Mouse (Mus musculus) heart, adult 2 months (tissue): Measurements from ENCODE around the gene Zfp365. TPM values are rescaled to one million over a fixed set of nuclear protein-coding genes. Genes with fewer than 3 reads are reported as not detected.
A peak's percentile ranks its signal among the peaks of the same experiment; 100 is the strongest.

Source experiments
- DNase-seq, 2 experiments: peaks; one replicate each; pipeline ENCODE4 v3.0.0; 2021
- H3K27ac ChIP-seq: fragments of 200-600 bp; 2 replicates; pipeline ENCODE4 v1.8.1; 2022
- H3K27me3 ChIP-seq: fragments of 200-500 bp; 2 replicates; pipeline ENCODE4 v1.6.1; 2012; ENCODE audit warnings: mild to moderate bottlenecking, low read length, inconsistent platforms, mixed read lengths; ENCODE audit not compliant: control insufficient read depth, insufficient read depth
- H3K36me3 ChIP-seq: fragments of 200-500 bp; 2 replicates; pipeline ENCODE4 v1.6.1; 2012; ENCODE audit warnings: low read length, inconsistent platforms; ENCODE audit not compliant: control insufficient read depth, insufficient read depth
- H3K4me1 ChIP-seq: fragments of 200-500 bp; 2 replicates; pipeline ENCODE4 v1.6.1; 2011; ENCODE audit warnings: low read length; ENCODE audit not compliant: control insufficient read depth, insufficient read depth
- H3K4me3 ChIP-seq: fragments of 200-600 bp; 2 replicates; pipeline ENCODE4 v1.8.1; 2022
- H3K79me2 ChIP-seq: fragments of 200-500 bp; replicated peaks from 2 replicates; pipeline ENCODE4 v1.6.1; 2012; ENCODE audit warnings: mild to moderate bottlenecking, inconsistent platforms, low read length, moderate library complexity, mixed read lengths; ENCODE audit not compliant: control insufficient read depth, insufficient read depth
- H3K9ac ChIP-seq: fragments of 200-500 bp; 2 replicates; pipeline ENCODE4 v1.6.1; 2012; ENCODE audit warnings: low read depth, mild to moderate bottlenecking, control low read depth, inconsistent platforms, low read length, mixed read lengths
- CTCF ChIP-seq: fragments of 200-600 bp; IDR thresholded peaks from 2 replicates; pipeline ENCODE4 v1.8.1; 2022; ENCODE audit warnings: antibody characterized with exemption, mild to moderate bottlenecking, moderate library complexity
- EP300 ChIP-seq: fragments of 200-500 bp; IDR thresholded peaks from 2 replicates; pipeline ENCODE4 v1.6.1; 2011; ENCODE audit warnings: low read depth, low read length, control low read depth; ENCODE audit not compliant: insufficient read depth
- POLR2A ChIP-seq: fragments of 200-500 bp; IDR thresholded peaks from 2 replicates; pipeline ENCODE4 v1.6.1; 2011; ENCODE audit warnings: mild to moderate bottlenecking, low read depth, low read length, control low read depth; ENCODE audit not compliant: insufficient read depth
- WGBS: fragments of 180-500 bp; shearing (Covaris S2); methylation state at CpG from one replicate; pipeline ENCODE4 v1.1.7; 2018; 5-methylcytosine and 5-hydroxymethylcytosine counted together
- intact Hi-C: fragments of 180-260 bp; cut with DNase I; formaldehyde crosslinking; loops from one replicate; pipeline ENCODE4 v1.15.1; 2025
- long read RNA-seq: library from polyadenylated mRNA; stranded (forward); transcript quantifications from one replicate; pipeline ENCODE4 v2.0.0, GENCODE M21; 2021
- polyA plus RNA-seq: library from polyadenylated mRNA; depleted of rRNA; stranded (reverse); fragments of >200 nt; gene quantifications from 2 replicates; pipeline ENCODE4 v1.2.3, GENCODE M21; 2012; rRNA removed
- total RNA-seq, 2 experiments: library from RNA; stranded (reverse); gene quantifications; 2 replicates each; pipeline ENCODE4 v1.2.3; 2021

Gene Zfp365
- total RNA-seq: under 1 TPM; 0.34 to 0.66 TPM
- polyA plus RNA-seq: 0.39 and 0.79 TPM in 2 replicates
- long read RNA-seq: 0 reads

GRCm38 (mm10) chr10:67912337-67912776 lies at the start of gene Zfp365:
Gene Zfp365, minus strand, starts transcription at chr10:67912662.
- no peaks in the 10 kb centered on the region for H3K36me3 ChIP-seq
- intact Hi-C loops: no loop called here

GRCm38 (mm10) chr10:67959982-67960381 lies 47.5 kb upstream of the Zfp365 start:
- H3K27me3 ChIP-seq: no peaks in the 10 kb centered on the region
- no peaks in the 10 kb centered on the region for H3K36me3 ChIP-seq
- H3K79me2 ChIP-seq: no peaks in the 10 kb centered on the region
- H3K4me1 ChIP-seq: peaks cover 1% of the 10 kb centered on the region; the same call in 1 of the 2 replicates
- no peak overlapping the region for H3K4me3 ChIP-seq
- no peak for DNase-seq
- TF ChIP-seq EP300 (no peak), POLR2A (no peak), CTCF (no peak)
- H3K9ac ChIP-seq: no peak overlapping the region
- intact Hi-C loops: no loop called here
- 63% methylated on average over 3 of the region's 3 CpGs for WGBS
- H3K27ac ChIP-seq: no peak overlapping the region

More at GRCm38 (mm10) chr10:67912337-67912776, at the start of gene Zfp365:
- Histone ChIP-seq H3K9ac (peak within 1 kb of the TSS; percentile 39), H3K4me3 (peak within 1 kb of the TSS; percentile 59), H3K4me1 (no peaks in the 10 kb centered on the region), H3K27ac (no peak within 1 kb of the TSS), H3K79me2 (no peaks in the 10 kb centered on the region), H3K27me3 (no peaks in the 10 kb centered on the region)
- peak; percentile 69 to 72 for DNase-seq
- WGBS: under 1% methylated on average over 40 of the region's 43 CpGs
- TF ChIP-seq EP300 (no peak), POLR2A (no peak), CTCF (no peak)

GRCm38 (mm10) chr10:67955982-67956381 lies 43.5 kb upstream of the Zfp365 start:
- Histone ChIP-seq H3K4me3 (no peak overlapping the region), H3K4me1 (no peaks in the 10 kb centered on the region), H3K79me2 (no peaks in the 10 kb centered on the region), H3K27me3 (no peaks in the 10 kb centered on the region), H3K9ac (no peak overlapping the region), H3K36me3 (no peaks in the 10 kb centered on the region), H3K27ac (no peak overlapping the region)
- intact Hi-C loops: no loop called here
- no peak for DNase-seq
- WGBS: 94% methylated on average over 2 of the region's 2 CpGs
- no peak for TF ChIP-seq POLR2A
- no peak for TF ChIP-seq CTCF
- no peak for TF ChIP-seq EP300

- no peak overlapping the region for H3K9ac ChIP-seq
- intact Hi-C loops: no loop called here
- no peak overlapping the region for H3K27ac ChIP-seq
- no peaks in the 10 kb centered on the region for H3K36me3 ChIP-seq
- no peaks in the 10 kb centered on the region; the same call in 1 of the 2 replicates for H3K4me1 ChIP-seq
- no peak overlapping the region for H3K4me3 ChIP-seq
- no peak for TF ChIP-seq POLR2A
- TF ChIP-seq CTCF: no peak
- TF ChIP-seq EP300: no peak
- no peak for DNase-seq
- 80% methylated on average over 4 of the region's 4 CpGs for WGBS
- H3K79me2 ChIP-seq: no peaks in the 10 kb centered on the region
- H3K27me3 ChIP-seq: no peaks in the 10 kb centered on the region
Observed at GRCm38 (mm10) chr10:67951690-67952089, 39.2 kb upstream of the Zfp365 start.

- H3K4me3 ChIP-seq: no peak overlapping the region
- WGBS: 37% methylated on average over 8 of the region's 8 CpGs
- no peaks in the 10 kb centered on the region; the same call in 1 of the 2 replicates for H3K4me1 ChIP-seq
- no peaks in the 10 kb centered on the region for H3K79me2 ChIP-seq
- H3K9ac ChIP-seq: no peak overlapping the region
- intact Hi-C loops: no loop called here
- no peak for DNase-seq
- H3K36me3 ChIP-seq: no peaks in the 10 kb centered on the region
- TF ChIP-seq CTCF: no peak
- no peak for TF ChIP-seq EP300
- TF ChIP-seq POLR2A: no peak
- H3K27ac ChIP-seq: no peak overlapping the region
- H3K27me3 ChIP-seq: no peaks in the 10 kb centered on the region
Observed at GRCm38 (mm10) chr10:67950059-67950748, 37.7 kb upstream of the Zfp365 start.

- Histone ChIP-seq H3K36me3 (no peaks in the 10 kb centered on the region), H3K9ac (no peak overlapping the region), H3K4me3 (no peak overlapping the region), H3K27me3 (no peaks in the 10 kb centered on the region), H3K27ac (no peak overlapping the region), H3K79me2 (no peaks in the 10 kb centered on the region), H3K4me1 (no peaks in the 10 kb centered on the region)
- DNase-seq: no peak
- intact Hi-C loops: no loop called here
- WGBS: 78% methylated on average over 4 of the region's 4 CpGs
- TF ChIP-seq CTCF (no peak), EP300 (no peak), POLR2A (no peak)
Observed at GRCm38 (mm10) chr10:67943513-67943912, 31.1 kb upstream of the Zfp365 start.
